Mouse (Mus musculus): Measurements from ENCODE around the gene Sema4f.
A peak's percentile ranks its signal among the peaks of the same experiment; 100 is the strongest.

- no peak for TF ChIP-seq CTCF (IDR thresholded peaks at IDR 0.05; ENCODE audit: control insufficient read depth, insufficient read depth, insufficient read length)
- no peak for TF ChIP-seq MYOG (IDR thresholded peaks at IDR 0.05; ENCODE audit: control insufficient read depth, extremely low read depth, insufficient read length)
- TF ChIP-seq USF1 (IDR thresholded peaks at IDR 0.05; ENCODE audit: low read depth) = peak; percentile 92
- TF ChIP-seq MYOD1 (IDR thresholded peaks at IDR 0.05; ENCODE audit: control insufficient read depth, insufficient read length, low read depth) = no peak
- no peak for TF ChIP-seq CEBPB (IDR thresholded peaks at IDR 0.05; ENCODE audit: low read depth)
- no peak for TF ChIP-seq MAX (IDR thresholded peaks at IDR 0.05)
Observed at GRCm38 (mm10) chr6:82862042-82862441, 77.5 kb downstream of the Sema4f start.

Data from C2C12 (cell line).